Mouse (Mus musculus): ENCODE data around the gene Epb41l1. TPM values are rescaled to one million over a fixed set of nuclear protein-coding genes. Genes with fewer than 3 reads are reported as not detected.
"Not testable (repeated sequence)": the region's sequence is repeated elsewhere in the genome, so short reads cannot be mapped to it uniquely, and the experiment has no call there.

The Epb41l1 gene
- polyA plus RNA-seq, 1 experiment from 2014 or later = 6.2 TPM

DNA sequence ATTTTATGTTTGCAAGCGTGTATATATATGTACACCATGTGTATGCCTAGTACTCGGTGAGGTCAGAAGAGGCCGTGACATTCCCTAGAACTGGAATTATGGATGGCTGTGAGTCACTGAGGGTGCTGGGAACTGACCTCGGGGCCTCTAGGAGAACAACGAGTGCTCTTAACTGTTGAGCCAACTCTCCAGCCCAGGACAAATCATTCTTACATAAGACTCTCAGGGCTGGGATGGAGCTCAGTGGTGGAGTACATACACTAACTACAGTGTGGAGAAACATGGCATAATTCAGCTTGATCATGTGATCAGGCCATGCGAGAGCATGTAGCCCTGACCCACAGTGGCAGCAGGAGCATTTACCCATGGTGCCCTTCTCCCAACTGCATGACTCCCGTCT lies 22.7 kb upstream of the Epb41l1 start:
- 90% methylated on average over 7 of the region's 7 CpGs for WGBS
- no peak overlapping the region for H3K27ac ChIP-seq (ENCODE audit: low read length)

GRCm38 (mm10) chr2:156399485-156399884 lies 21.2 kb upstream of the Epb41l1 start:
- H3K27ac ChIP-seq (ENCODE audit: low read length) = no peak overlapping the region

More for the DNA sequence above, 22.7 kb upstream of the Epb41l1 start:
- Histone ChIP-seq H3K4me2 (replicated peaks; ENCODE audit: low read depth, low read length) (no peak overlapping the region), H3K9me3 (ENCODE audit: control insufficient read depth, low read depth, low read length) (no peaks in the 10 kb centered on the region), H3K4me3 (ENCODE audit: low read depth, low read length) (no peak overlapping the region), H3K4me1 (ENCODE audit: control insufficient read depth, insufficient read depth, low read length) (no peaks in the 10 kb centered on the region), H3K9ac (replicated peaks; ENCODE audit: low read depth, low read length) (no peak overlapping the region), H3K27me3 (ENCODE audit: control insufficient read depth, insufficient read depth, low read length) (no peaks in the 10 kb centered on the region), H3K36me3 (ENCODE audit: control insufficient read depth, insufficient read depth, low read length) (no peaks in the 10 kb centered on the region)
- no peak for ATAC-seq (ENCODE audit: insufficient number of reproducible peaks, insufficient read depth, low FRiP score, low read depth)

GRCm38 (mm10) chr2:156401331-156401730 lies 19.4 kb upstream of the Epb41l1 start:
- no peak overlapping the region for H3K9ac ChIP-seq (replicated peaks; ENCODE audit: low read depth, low read length)
- H3K4me3 ChIP-seq (ENCODE audit: low read depth, low read length) = no peak overlapping the region
- peak; percentile 77 for ATAC-seq (ENCODE audit: insufficient number of reproducible peaks, insufficient read depth, low FRiP score, low read depth)
- H3K4me1 ChIP-seq (ENCODE audit: control insufficient read depth, insufficient read depth, low read length) = no peaks in the 10 kb centered on the region
- H3K4me2 ChIP-seq (replicated peaks; ENCODE audit: low read depth, low read length) = 0 out of 2 replicates have a peak overlapping the region, but pooled peaks have one; percentile 17
- 5% methylated on average over 9 of the region's 9 CpGs for WGBS
- no peak overlapping the region for H3K27ac ChIP-seq (ENCODE audit: low read length)
- no peaks in the 10 kb centered on the region for H3K9me3 ChIP-seq (ENCODE audit: control insufficient read depth, low read depth, low read length)
- H3K27me3 ChIP-seq (ENCODE audit: control insufficient read depth, insufficient read depth, low read length) = no peaks in the 10 kb centered on the region
- no peaks in the 10 kb centered on the region for H3K36me3 ChIP-seq (ENCODE audit: control insufficient read depth, insufficient read depth, low read length)

More at GRCm38 (mm10) chr2:156399485-156399884, 21.2 kb upstream of the Epb41l1 start:
- WGBS = 75% methylated on average over 1 of the region's 1 CpGs
- no peaks in the 10 kb centered on the region for H3K27me3 ChIP-seq (ENCODE audit: control insufficient read depth, insufficient read depth, low read length)
- no peaks in the 10 kb centered on the region for H3K4me1 ChIP-seq (ENCODE audit: control insufficient read depth, insufficient read depth, low read length)
- H3K36me3 ChIP-seq (ENCODE audit: control insufficient read depth, insufficient read depth, low read length) = no peaks in the 10 kb centered on the region
- H3K9me3 ChIP-seq (ENCODE audit: control insufficient read depth, low read depth, low read length) = no peaks in the 10 kb centered on the region
- H3K9ac ChIP-seq (replicated peaks; ENCODE audit: low read depth, low read length) = no peak overlapping the region
- ATAC-seq (ENCODE audit: insufficient number of reproducible peaks, insufficient read depth, low FRiP score, low read depth) = no peak
- H3K4me2 ChIP-seq (replicated peaks; ENCODE audit: low read depth, low read length) = no peak overlapping the region
- H3K4me3 ChIP-seq (ENCODE audit: low read depth, low read length) = no peak overlapping the region

- no peak overlapping the region for H3K9ac ChIP-seq (replicated peaks; ENCODE audit: low read depth, low read length)
- no peak overlapping the region for H3K27ac ChIP-seq (ENCODE audit: low read length)
- H3K4me1 ChIP-seq (ENCODE audit: control insufficient read depth, insufficient read depth, low read length) = 0 out of 2 replicates have a peak, but pooled peaks cover 4% of the 10 kb centered on the region
- ATAC-seq (ENCODE audit: insufficient number of reproducible peaks, insufficient read depth, low FRiP score, low read depth) = no peak
- H3K36me3 ChIP-seq (ENCODE audit: control insufficient read depth, insufficient read depth, low read length) = no peaks in the 10 kb centered on the region
- H3K9me3 ChIP-seq (ENCODE audit: control insufficient read depth, low read depth, low read length) = no peaks in the 10 kb centered on the region
- H3K27me3 ChIP-seq (ENCODE audit: control insufficient read depth, insufficient read depth, low read length) = no peaks in the 10 kb centered on the region
- H3K4me3 ChIP-seq (ENCODE audit: low read depth, low read length) = no peak overlapping the region
- WGBS = 84% methylated on average over 3 of the region's 3 CpGs
- H3K4me2 ChIP-seq (replicated peaks; ENCODE audit: low read depth, low read length) = no peak overlapping the region
Measured at GRCm38 (mm10) chr2:156402036-156402435, 18.7 kb upstream of the Epb41l1 start.

- Histone ChIP-seq H3K27ac (ENCODE audit: low read length) (no peak overlapping the region), H3K9ac (replicated peaks; ENCODE audit: low read depth, low read length) (no peak overlapping the region)
Measured at GRCm38 (mm10) chr2:156406987-156407386, 13.7 kb upstream of the Epb41l1 start.

GRCm38 (mm10) chr2:156408168-156408567 lies 12.5 kb upstream of the Epb41l1 start:
- H3K36me3 ChIP-seq (ENCODE audit: control insufficient read depth, insufficient read depth, low read length) = no peaks in the 10 kb centered on the region
- no peaks in the 10 kb centered on the region for H3K27me3 ChIP-seq (ENCODE audit: control insufficient read depth, insufficient read depth, low read length)
- H3K27ac ChIP-seq (ENCODE audit: low read length) = no peak overlapping the region
- H3K4me1 ChIP-seq (ENCODE audit: control insufficient read depth, insufficient read depth, low read length) = 0 out of 2 replicates have a peak, but pooled peaks cover 11% of the 10 kb centered on the region
- H3K9me3 ChIP-seq (ENCODE audit: control insufficient read depth, low read depth, low read length) = no peaks in the 10 kb centered on the region
- 43% methylated on average over 8 of the region's 8 CpGs for WGBS
- no peak overlapping the region for H3K4me3 ChIP-seq (ENCODE audit: low read depth, low read length)
- ATAC-seq (ENCODE audit: insufficient number of reproducible peaks, insufficient read depth, low FRiP score, low read depth) = no peak
- H3K9ac ChIP-seq (replicated peaks; ENCODE audit: low read depth, low read length) = no peak overlapping the region
- no peak overlapping the region for H3K4me2 ChIP-seq (replicated peaks; ENCODE audit: low read depth, low read length)

More at GRCm38 (mm10) chr2:156406987-156407386, 13.7 kb upstream of the Epb41l1 start:
- Histone ChIP-seq H3K4me1 (ENCODE audit: control insufficient read depth, insufficient read depth, low read length) (0 out of 2 replicates have a peak, but pooled peaks cover 11% of the 10 kb centered on the region), H3K36me3 (ENCODE audit: control insufficient read depth, insufficient read depth, low read length) (no peaks in the 10 kb centered on the region), H3K4me3 (ENCODE audit: low read depth, low read length) (no peak overlapping the region), H3K9me3 (ENCODE audit: control insufficient read depth, low read depth, low read length) (no peaks in the 10 kb centered on the region), H3K4me2 (replicated peaks; ENCODE audit: low read depth, low read length) (no peak overlapping the region), H3K27me3 (ENCODE audit: control insufficient read depth, insufficient read depth, low read length) (no peaks in the 10 kb centered on the region)
- WGBS = 8% methylated on average over 3 of the region's 3 CpGs
- peak; percentile 79 for ATAC-seq (ENCODE audit: insufficient number of reproducible peaks, insufficient read depth, low FRiP score, low read depth)

DNA sequence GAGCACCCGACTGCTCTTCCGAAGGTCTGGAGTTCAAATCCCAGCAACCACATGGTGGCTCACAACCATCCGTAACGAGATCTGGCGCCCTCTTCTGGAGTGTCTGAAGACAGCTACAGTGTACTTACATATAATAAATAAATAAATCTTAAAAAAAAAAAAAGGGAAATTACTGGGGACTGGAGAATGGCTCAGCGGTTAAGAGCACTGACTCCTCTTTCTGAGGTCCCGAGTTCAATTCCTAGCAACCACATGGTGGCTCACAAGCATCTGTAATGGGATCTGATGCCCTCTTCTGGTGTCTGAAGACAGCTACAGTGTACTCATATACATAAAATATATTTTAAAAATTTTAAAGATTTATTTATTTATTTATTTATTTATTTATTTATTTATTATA lies 9.4 kb upstream of the Epb41l1 start:
- not testable (repeated sequence) for H3K36me3 ChIP-seq (ENCODE audit: control insufficient read depth, insufficient read depth, low read length); H3K9ac ChIP-seq (replicated peaks; ENCODE audit: low read depth, low read length); H3K4me2 ChIP-seq (replicated peaks; ENCODE audit: low read depth, low read length); H3K27ac ChIP-seq (ENCODE audit: low read length); H3K4me3 ChIP-seq (ENCODE audit: low read depth, low read length); ATAC-seq (ENCODE audit: insufficient number of reproducible peaks, insufficient read depth, low FRiP score, low read depth); H3K9me3 ChIP-seq (ENCODE audit: control insufficient read depth, low read depth, low read length); H3K27me3 ChIP-seq (ENCODE audit: control insufficient read depth, insufficient read depth, low read length)
- 0 out of 2 replicates have a peak, but pooled peaks cover 11% of the 10 kb centered on the region for H3K4me1 ChIP-seq (ENCODE audit: control insufficient read depth, insufficient read depth, low read length)
- 89% methylated on average over 4 of the region's 7 CpGs for WGBS

DNA sequence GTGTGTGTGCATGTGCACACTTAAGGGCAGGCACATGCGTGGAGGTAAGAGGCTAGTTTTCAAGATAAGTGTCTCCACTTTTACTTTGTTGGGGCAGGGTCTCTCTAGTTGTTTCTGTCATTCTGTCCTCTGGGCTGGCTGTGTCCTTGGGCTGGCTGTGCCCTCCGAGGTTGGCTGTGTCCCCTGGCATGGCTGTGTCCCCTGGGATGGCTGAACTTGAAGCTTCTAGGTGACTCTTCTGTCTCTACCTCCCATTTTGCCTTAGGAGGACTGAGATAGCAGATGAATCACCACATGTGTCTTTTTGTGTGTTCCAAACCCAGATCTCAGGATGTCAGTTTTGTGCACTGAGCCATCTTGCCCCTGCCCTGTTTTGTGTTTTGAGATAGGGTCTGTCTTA lies 5.7 kb upstream of the Epb41l1 start:
- no peak overlapping the region for H3K4me3 ChIP-seq (ENCODE audit: low read depth, low read length)
- WGBS = 69% methylated on average over 2 of the region's 2 CpGs
- no peaks in the 10 kb centered on the region for H3K9me3 ChIP-seq (ENCODE audit: control insufficient read depth, low read depth, low read length)
- H3K4me2 ChIP-seq (replicated peaks; ENCODE audit: low read depth, low read length) = no peak overlapping the region
- no peaks in the 10 kb centered on the region for H3K36me3 ChIP-seq (ENCODE audit: control insufficient read depth, insufficient read depth, low read length)
- no peak for ATAC-seq (ENCODE audit: insufficient number of reproducible peaks, insufficient read depth, low FRiP score, low read depth)
- no peaks in the 10 kb centered on the region for H3K27me3 ChIP-seq (ENCODE audit: control insufficient read depth, insufficient read depth, low read length)
- no peaks in the 10 kb centered on the region for H3K4me1 ChIP-seq (ENCODE audit: control insufficient read depth, insufficient read depth, low read length)
- no peak overlapping the region for H3K9ac ChIP-seq (replicated peaks; ENCODE audit: low read depth, low read length)
- no peak overlapping the region for H3K27ac ChIP-seq (ENCODE audit: low read length)

DNA sequence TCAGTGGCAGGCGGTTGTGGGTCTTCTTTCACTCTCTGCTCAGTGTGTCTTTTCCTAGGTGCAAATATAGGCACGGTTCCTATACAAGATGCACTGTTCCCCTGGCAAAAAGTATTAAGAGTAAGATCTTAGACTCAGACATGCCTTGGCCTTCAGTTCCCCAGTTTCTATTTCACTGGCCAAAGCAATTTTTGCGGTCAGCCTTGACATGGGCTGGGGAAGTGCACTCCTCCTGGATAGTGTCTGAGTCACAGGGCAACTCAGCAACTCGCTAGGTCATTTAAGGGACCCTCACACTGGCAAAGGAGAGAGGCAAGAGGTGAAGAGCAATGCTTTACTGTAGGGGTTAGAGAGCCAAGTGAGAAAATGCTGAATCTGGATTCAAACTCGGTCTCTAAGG lies 5.0 kb upstream of the Epb41l1 start:
- Histone ChIP-seq H3K36me3 (ENCODE audit: control insufficient read depth, insufficient read depth, low read length) (no peaks in the 10 kb centered on the region), H3K9ac (replicated peaks; ENCODE audit: low read depth, low read length) (no peak overlapping the region), H3K27me3 (ENCODE audit: control insufficient read depth, insufficient read depth, low read length) (0 out of 2 replicates have a peak, but pooled peaks cover 3% of the 10 kb centered on the region), H3K4me1 (ENCODE audit: control insufficient read depth, insufficient read depth, low read length) (peaks cover 3% of the 10 kb centered on the region; the same call in 1 of the 2 replicates), H3K9me3 (ENCODE audit: control insufficient read depth, low read depth, low read length) (no peaks in the 10 kb centered on the region), H3K27ac (ENCODE audit: low read length) (no peak overlapping the region), H3K4me3 (ENCODE audit: low read depth, low read length) (no peak overlapping the region), H3K4me2 (replicated peaks; ENCODE audit: low read depth, low read length) (no peak overlapping the region)
- 72% methylated on average over 5 of the region's 5 CpGs for WGBS
- no peak for ATAC-seq (ENCODE audit: insufficient number of reproducible peaks, insufficient read depth, low FRiP score, low read depth)
